Mouse (Mus musculus): ENCODE measurements around the gene Dtx2. TPM values are rescaled to one million over a fixed set of nuclear protein-coding genes. Genes with fewer than 3 reads are reported as not detected.
"Not testable (repeated sequence)": the region's sequence is repeated elsewhere in the genome, so short reads cannot be mapped to it uniquely, and the experiment has no call there.

Dtx2 gene
- total RNA-seq, 2 experiments from 2014 or later, result 8.5 to 8.7 TPM

DNA sequence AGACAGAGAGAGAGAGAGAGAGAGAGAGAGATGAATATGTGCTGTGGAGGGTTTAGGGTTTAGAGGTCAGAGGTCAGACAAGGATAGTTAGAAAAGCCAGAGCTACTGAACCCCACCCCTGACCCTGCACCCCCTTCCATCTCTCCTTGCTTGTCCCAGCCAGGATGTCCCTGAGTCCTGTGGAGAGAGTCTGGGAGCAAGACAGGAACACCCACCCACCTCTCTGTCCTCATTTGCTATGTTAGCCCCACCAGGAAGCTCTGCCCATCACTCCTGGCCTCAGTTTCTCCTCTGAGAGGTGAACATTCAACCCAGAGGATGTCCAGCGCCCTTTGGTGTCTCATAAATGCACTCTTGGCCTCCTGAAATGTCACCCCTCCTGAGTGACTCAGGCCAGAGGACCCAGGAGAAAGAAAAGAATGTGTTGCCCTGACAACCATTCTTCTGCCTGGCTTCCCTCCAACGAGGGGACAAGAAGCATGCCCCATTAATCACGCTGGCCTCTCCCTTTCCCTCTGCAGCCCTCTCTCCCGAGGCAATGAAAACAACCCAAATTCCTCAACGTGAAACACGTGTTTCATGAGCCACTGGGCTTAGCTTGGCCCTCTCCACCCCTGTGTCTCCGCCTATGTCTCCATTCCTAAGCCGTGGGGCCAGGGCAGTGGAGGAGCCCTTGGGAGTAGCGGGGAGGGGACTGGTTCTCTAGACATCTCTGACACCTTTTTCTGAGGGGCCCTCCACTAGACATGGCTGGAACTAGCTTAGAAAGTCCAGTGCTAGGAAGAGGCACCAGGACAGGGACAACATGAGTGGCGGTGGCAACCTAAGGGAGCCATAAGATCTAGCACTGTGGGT, 56.9 kb downstream of the Dtx2 start:
- peak in 1 of 2 experiments; percentile 17 for DNase-seq (ENCODE audit: low spot score in 2 of 2)
- intact Hi-C loops (cut with DNase I), result no loop called here

- intact Hi-C loops (cut with DNase I), result no loop called here
- DNase-seq (ENCODE audit: low spot score in 2 of 2), result no peak
Observed at GRCm38 (mm10) chr5:136052861-136053655, 58.5 kb downstream of the Dtx2 start.

GRCm38 (mm10) chr5:136054301-136055077, 59.9 kb downstream of the Dtx2 start, which contains the start of gene Upk3bl:
Gene Upk3bl (plus strand): TSS chr5:136054492.
- intact Hi-C loops (cut with DNase I), result no loop called here
- DNase-seq (ENCODE audit: low spot score in 2 of 2), result no peak

GRCm38 (mm10) chr5:136056062-136056461, 61.5 kb downstream of the Dtx2 start:
- DNase-seq (ENCODE audit: low spot score in 2 of 2), result no peak
- intact Hi-C loops (cut with DNase I), result no loop called here

DNA sequence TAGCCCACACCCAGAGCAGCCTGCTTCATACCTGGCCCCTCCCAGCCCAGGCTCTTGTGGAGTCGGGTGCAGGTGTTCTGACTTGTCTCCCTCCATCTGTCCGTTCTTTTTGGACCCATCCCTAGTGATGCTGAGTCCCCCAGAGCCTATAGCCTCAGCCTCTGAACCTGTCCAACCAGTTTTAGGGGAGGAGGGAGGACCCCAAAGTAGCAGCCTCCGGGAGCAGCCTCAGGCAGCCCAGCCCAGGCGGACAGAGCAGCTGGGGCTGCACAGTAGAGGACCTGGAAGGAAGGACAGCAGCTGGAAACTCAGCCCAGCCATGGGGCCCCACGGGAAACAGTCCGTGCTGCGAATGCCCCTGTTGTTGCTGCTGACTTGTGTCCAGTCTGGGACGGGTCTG, 62.5 kb downstream of the Dtx2 start:
- intact Hi-C loops (cut with DNase I), result no loop called here
- no peak for DNase-seq (ENCODE audit: low spot score in 2 of 2)

- DNase-seq (ENCODE audit: low spot score in 2 of 2), result peak; percentile 63 to 73
- intact Hi-C loops (cut with DNase I), result loop anchor here (5.0 kb wide), 3 partner anchors 79 to 184 kb away; partner anchors contain the start of gene Zp3
Observed at GRCm38 (mm10) chr5:136061567-136061966, 67.0 kb downstream of the Dtx2 start.

DNA sequence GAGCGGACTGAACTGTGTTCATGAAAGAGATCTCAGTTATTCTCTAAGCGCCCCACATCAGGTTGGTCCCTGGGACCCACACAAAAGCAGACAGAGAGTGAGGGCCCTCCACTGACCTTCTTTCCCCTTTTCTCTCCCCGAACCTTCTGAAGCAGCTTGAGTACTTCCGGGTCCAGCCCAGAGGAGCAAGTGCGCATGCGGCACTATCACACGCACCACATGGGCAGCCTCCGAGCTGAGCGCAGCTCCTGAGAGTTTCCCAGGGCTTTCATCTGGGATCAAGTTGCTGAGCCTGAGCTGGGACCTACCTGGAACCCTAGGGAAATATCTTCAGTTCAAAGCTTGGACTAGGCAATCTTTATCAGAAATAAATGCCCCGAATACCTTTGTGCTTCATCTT, 69.3 kb downstream of the Dtx2 start:
- intact Hi-C loops (cut with DNase I), result loop anchor here (5.0 kb wide), 3 partner anchors 82 to 187 kb away; partner anchors contain the start of gene Zp3
- DNase-seq (ENCODE audit: low spot score in 2 of 2), result no peak

DNA sequence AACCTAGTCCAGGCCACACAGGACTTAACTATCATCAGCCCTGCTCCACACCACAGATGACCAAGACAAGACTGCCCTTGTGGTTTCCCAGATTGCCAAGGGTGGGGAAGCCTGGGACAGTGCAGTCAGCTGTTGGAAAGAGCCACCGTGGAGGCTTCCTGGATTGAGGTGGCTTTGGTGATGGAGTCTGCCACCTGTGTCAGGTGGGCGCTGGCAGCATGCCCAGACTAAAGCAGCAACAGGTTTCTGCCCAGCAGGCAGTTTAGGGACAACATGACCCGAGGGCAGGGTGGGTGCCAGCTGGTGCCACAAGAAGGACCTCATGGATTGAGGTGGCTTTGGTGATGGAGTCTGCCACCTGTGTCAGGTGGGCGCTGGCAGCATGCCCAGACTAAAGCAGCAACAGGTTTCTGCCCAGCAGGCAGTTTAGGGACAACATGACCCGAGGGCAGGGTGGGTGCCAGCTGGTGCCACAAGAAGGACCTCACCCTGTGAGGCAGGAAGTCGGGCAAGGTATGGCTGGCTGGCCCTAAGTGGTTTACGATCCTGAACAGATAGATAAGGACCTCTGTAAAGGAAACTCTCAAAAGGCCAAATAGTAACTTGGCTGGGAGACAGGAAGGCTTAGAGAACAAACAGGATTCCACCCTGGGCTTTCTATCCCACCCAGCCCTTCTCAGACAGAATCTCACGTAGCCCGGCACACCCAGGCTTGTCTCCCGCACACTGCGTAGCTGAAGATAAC, 72.0 kb downstream of the Dtx2 start:
- intact Hi-C loops (cut with DNase I); DNase-seq (ENCODE audit: low spot score in 2 of 2): not testable (repeated sequence)

DNA sequence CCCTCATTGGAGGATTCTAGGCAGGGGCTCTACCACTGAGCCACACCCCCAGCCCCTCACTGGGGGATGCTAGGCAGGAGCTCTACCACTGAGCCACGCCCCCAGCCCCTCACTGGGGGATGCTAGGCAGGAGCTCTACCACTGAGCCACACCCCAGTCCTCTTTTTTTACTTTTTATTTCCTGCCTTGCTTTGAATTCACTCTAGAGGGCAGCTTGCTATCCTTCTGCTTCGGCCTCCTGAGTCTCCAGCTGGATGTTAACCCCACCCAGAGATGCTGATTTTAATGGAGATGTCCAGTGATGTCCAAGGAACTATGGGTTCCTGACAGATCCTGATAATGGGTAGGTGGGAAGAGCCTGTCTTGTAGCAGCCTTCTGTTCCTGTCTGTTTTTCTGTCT, 74.8 kb downstream of the Dtx2 start:
- DNase-seq (ENCODE audit: low spot score in 2 of 2), result no peak
- intact Hi-C loops (cut with DNase I), result no loop called here

- intact Hi-C loops (cut with DNase I), result no loop called here
- DNase-seq (ENCODE audit: low spot score in 2 of 2), result no peak
Observed at GRCm38 (mm10) chr5:136073051-136073450, 78.5 kb downstream of the Dtx2 start.

GRCm38 (mm10) chr5:136073526-136073925, 78.9 kb downstream of the Dtx2 start:
- no peak for DNase-seq (ENCODE audit: low spot score in 2 of 2)
- intact Hi-C loops (cut with DNase I), result no loop called here

DNA sequence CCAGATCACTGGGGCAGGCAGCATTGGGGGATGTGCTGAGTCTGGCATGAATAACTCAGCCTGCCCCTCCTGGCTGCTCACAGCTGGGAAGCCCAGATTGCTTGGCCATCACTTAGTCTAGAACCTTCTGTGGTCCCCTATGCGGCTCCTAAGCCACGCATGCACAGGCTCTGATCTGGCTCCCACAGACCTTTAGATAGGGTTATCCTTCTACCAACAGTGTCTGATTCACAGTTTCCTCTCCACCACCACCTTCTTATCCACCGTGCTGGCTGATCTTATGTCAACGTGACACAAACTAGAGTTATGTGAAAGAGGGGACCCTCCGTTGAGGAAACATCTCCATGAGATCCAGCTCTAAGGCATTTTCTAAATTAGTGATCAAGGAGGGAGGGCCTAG, 80.5 kb downstream of the Dtx2 start:
- no peak for DNase-seq (ENCODE audit: low spot score in 2 of 2)
- intact Hi-C loops (cut with DNase I), result no loop called here

GRCm38 (mm10) chr5:136076284-136076683, 81.7 kb downstream of the Dtx2 start:
- peak; percentile 16 to 50 for DNase-seq (ENCODE audit: low spot score in 2 of 2)

DNA sequence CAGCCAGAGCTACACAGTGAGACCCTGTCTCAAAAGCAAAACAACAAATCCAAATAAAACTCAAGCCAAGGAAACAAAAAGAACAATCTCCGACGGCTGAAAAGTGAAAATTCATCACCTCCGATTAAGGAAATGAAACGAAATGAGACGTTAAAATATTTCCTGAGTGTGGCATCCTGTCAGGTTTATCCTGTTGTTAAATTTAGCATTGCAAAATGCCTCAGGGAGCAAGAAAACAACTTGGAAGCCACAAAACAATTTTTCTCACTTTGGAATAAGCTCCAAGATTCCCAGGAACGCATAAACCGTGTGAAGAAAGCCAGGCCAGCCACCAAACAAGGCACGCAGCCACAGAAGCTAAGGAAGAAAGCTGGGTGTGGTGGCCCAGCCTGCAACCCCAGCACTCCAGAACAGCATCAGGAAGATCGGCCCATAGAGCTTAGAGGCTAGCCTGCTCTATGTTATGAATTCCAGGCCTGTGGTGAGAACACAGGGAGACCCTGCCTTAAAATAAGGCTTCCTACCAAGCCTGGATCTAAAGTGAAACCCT, 82.5 kb downstream of the Dtx2 start:
- no peak for DNase-seq (ENCODE audit: low spot score in 2 of 2)
- intact Hi-C loops (cut with DNase I), result no loop called here

More at GRCm38 (mm10) chr5:136076284-136076683, 81.7 kb downstream of the Dtx2 start:
- intact Hi-C loops (cut with DNase I), result no loop called here

GRCm38 (mm10) chr5:136078136-136078535, 83.5 kb downstream of the Dtx2 start:
- intact Hi-C loops (cut with DNase I), result no loop called here

DNA sequence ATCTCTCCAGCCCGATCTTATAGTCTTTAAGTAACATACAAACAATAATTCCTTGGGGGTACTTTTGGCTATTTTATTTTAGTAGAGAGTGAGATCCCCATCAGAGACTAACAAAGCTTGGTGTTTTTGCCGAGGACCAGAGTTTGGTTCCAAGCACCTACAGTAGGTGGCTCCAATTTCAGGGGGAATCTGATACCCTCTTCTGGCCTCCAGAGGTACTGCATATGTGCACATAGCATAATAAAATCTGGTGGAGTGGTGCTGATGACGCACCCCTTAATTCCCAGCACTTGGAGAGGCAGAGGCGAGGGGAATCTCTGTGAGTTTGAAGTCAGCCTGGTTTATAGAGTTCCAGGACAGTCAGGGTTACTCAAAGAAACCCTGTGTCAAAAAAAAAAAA, 87.7 kb downstream of the Dtx2 start:
- intact Hi-C loops (cut with DNase I), result no loop called here
- no peak for DNase-seq (ENCODE audit: low spot score in 2 of 2)

More at GRCm38 (mm10) chr5:136078136-136078535, 83.5 kb downstream of the Dtx2 start:
- no peak for DNase-seq (ENCODE audit: low spot score in 2 of 2)
